Comparison of ENCODE assay signal across 19 mouse cellular contexts in genomic region chr2:178123466-178123865, GRCm38 (mm10). TPM values are rescaled to one million over a fixed set of nuclear protein-coding genes. Genes with fewer than 3 reads are reported as not detected.
DNase-seq lines count a peak whose midpoint lies in the region; ATAC-seq and TF ChIP-seq lines count a peak whose summit lies in the region.
"Had no signal": no experiment of that assay in that cellular context is flagged by ENCODE, and none has a peak within 500 bp of the region (broad histone marks: within the 10 kb centered on the region; RNA-seq: fewer than 3 reads in every experiment).

No protein-coding gene starts in this region.

- WGBS in liver, embryonic 11.5 days: 73% methylated on average over 15 of the region's 15 CpGs
- WGBS in liver, embryonic 12.5 days (ENCODE audit: insufficient replicate concordance): 64% methylated on average over 15 of the region's 15 CpGs
- 83% methylated on average over 15 of the region's 15 CpGs for WGBS in thymus, adult 2 months
- 74% methylated on average over 15 of the region's 15 CpGs for WGBS in limb, embryonic 12.5 days

- no peaks in the 10 kb centered on the region for H3K4me1 ChIP-seq in liver, embryonic 11.5 days (replicated peaks; ENCODE audit: control insufficient read depth, insufficient read depth, low read length)
- H3K4me1 ChIP-seq in liver, embryonic 12.5 days: peaks cover 3% of the 10 kb centered on the region; the same call in 1 of the 2 replicates
- no peaks in the 10 kb centered on the region for H3K4me1 ChIP-seq in thymus, adult 2 months (replicated peaks; ENCODE audit: control insufficient read depth, insufficient read depth, low read length)
- peaks cover 40% of the 10 kb centered on the region for H3K4me1 ChIP-seq in limb, embryonic 12.5 days (replicated peaks)

- no peaks in the 10 kb centered on the region for H3K36me3 ChIP-seq in liver, embryonic 11.5 days (ENCODE audit: control insufficient read depth, insufficient read depth, low read length)
- H3K36me3 ChIP-seq in liver, embryonic 12.5 days: no peaks in the 10 kb centered on the region
- no peaks in the 10 kb centered on the region for H3K36me3 ChIP-seq in thymus, adult 2 months (ENCODE audit: control insufficient read depth, insufficient read depth, low read length)
- no peaks in the 10 kb centered on the region for H3K36me3 ChIP-seq in limb, embryonic 12.5 days
- H3K36me3 ChIP-seq: forebrain, embryonic 12.5 days; heart, embryonic 13.5 days; hindbrain, embryonic 15.5 days; intestine, embryonic 15.5 days; limb, embryonic 15.5 days had no signal

- no peak overlapping the region for H3K4me3 ChIP-seq in liver, embryonic 11.5 days (ENCODE audit: low read depth, low read length)
- H3K4me3 ChIP-seq in liver, embryonic 12.5 days: no peak overlapping the region
- H3K4me3 ChIP-seq in thymus, adult 2 months (ENCODE audit: control insufficient read depth, insufficient read depth, low read length): no peak overlapping the region
- H3K4me3 ChIP-seq in limb, embryonic 12.5 days (replicated peaks): no peak overlapping the region
- H3K4me3 ChIP-seq: forebrain, embryonic 12.5 days; heart, embryonic 13.5 days; hindbrain, embryonic 15.5 days; intestine, embryonic 15.5 days; limb, embryonic 15.5 days had no signal

- peak; percentile 2 to 6 for DNase-seq in frontal cortex, postnatal 10 days (ENCODE audit: low spot score in 2 of 2)
- DNase-seq in frontal cortex, adult 2 months (ENCODE audit: extremely low spot score in 1 of 2, low spot score in 1 of 2): no peak
- DNase-seq in liver, embryonic 11.5 days (ENCODE audit: low spot score): peak; percentile 17
- DNase-seq in thymus, postnatal 4 days: peak; percentile 1
- no peak for DNase-seq in thymus, adult 2 months
- no peak for DNase-seq in lung, postnatal 14 days
- DNase-seq: adrenal gland, adult 8-10 months; kidney, adult 9 months; kidney, postnatal 36 days; lung, adult 2 months; lung, postnatal 36 days had no signal

- peaks cover 16% of the 10 kb centered on the region for H3K27me3 ChIP-seq in liver, embryonic 11.5 days (replicated peaks; ENCODE audit: control insufficient read depth, insufficient read depth, low read length)
- peaks cover 29% of the 10 kb centered on the region for H3K27me3 ChIP-seq in liver, embryonic 12.5 days (replicated peaks)
- no peaks in the 10 kb centered on the region; the same call in 1 of the 2 replicates for H3K27me3 ChIP-seq in thymus, adult 2 months (ENCODE audit: control insufficient read depth, insufficient read depth, low read length)
- H3K27me3 ChIP-seq in limb, embryonic 12.5 days: peaks cover 17% of the 10 kb centered on the region

- no peak for TF ChIP-seq CTCF in thymus, adult 2 months (IDR thresholded peaks at IDR 0.05; ENCODE audit: borderline replicate concordance, control insufficient read depth, extremely low read depth, insufficient read depth, low read length, poor library complexity)

- H3K9me3 ChIP-seq in liver, embryonic 11.5 days (ENCODE audit: control insufficient read depth, low read length): no peaks in the 10 kb centered on the region
- H3K9me3 ChIP-seq in liver, embryonic 12.5 days (replicated peaks): no peaks in the 10 kb centered on the region
- no peaks in the 10 kb centered on the region for H3K9me3 ChIP-seq in limb, embryonic 12.5 days
- H3K9me3 ChIP-seq: forebrain, embryonic 12.5 days; heart, embryonic 13.5 days; hindbrain, embryonic 15.5 days; intestine, embryonic 15.5 days; limb, embryonic 15.5 days had no signal

- no peak overlapping the region for H3K27ac ChIP-seq in liver, embryonic 11.5 days (ENCODE audit: low read depth, low read length)
- H3K27ac ChIP-seq in liver, embryonic 12.5 days: no peak overlapping the region
- no peak overlapping the region for H3K27ac ChIP-seq in thymus, adult 2 months (ENCODE audit: control insufficient read depth, insufficient read depth, low read length)
- H3K27ac ChIP-seq in limb, embryonic 12.5 days: no peak overlapping the region
- H3K27ac ChIP-seq: forebrain, embryonic 12.5 days; heart, embryonic 13.5 days; hindbrain, embryonic 15.5 days; intestine, embryonic 15.5 days; limb, embryonic 15.5 days had no signal

- no peak for TF ChIP-seq POLR2A in thymus, adult 2 months (IDR thresholded peaks at IDR 0.05; ENCODE audit: control insufficient read depth, extremely low read depth, insufficient read depth, low read length, poor library complexity)

- no peak overlapping the region for H3K9ac ChIP-seq in liver, embryonic 11.5 days (ENCODE audit: low read depth, low read length)
- H3K9ac ChIP-seq in liver, embryonic 12.5 days: no peak overlapping the region
- 0 out of 2 replicates have a peak overlapping the region, but pooled peaks have one; percentile 12 for H3K9ac ChIP-seq in limb, embryonic 12.5 days (replicated peaks)
- H3K9ac ChIP-seq: forebrain, embryonic 12.5 days; heart, embryonic 13.5 days; hindbrain, embryonic 15.5 days; intestine, embryonic 15.5 days; limb, embryonic 15.5 days had no signal

- H3K4me2 ChIP-seq in liver, embryonic 11.5 days: no peak overlapping the region
- H3K4me2 ChIP-seq in liver, embryonic 12.5 days: no peak overlapping the region
- no peak overlapping the region for H3K4me2 ChIP-seq in limb, embryonic 12.5 days
- H3K4me2 ChIP-seq: forebrain, embryonic 12.5 days; heart, embryonic 13.5 days; hindbrain, embryonic 15.5 days; intestine, embryonic 15.5 days; limb, embryonic 15.5 days had no signal

- ATAC-seq in liver, embryonic 11.5 days (replicated peaks; ENCODE audit: low FRiP score): no peak
- ATAC-seq in liver, embryonic 12.5 days: no peak
- ATAC-seq in limb, embryonic 12.5 days (ENCODE audit: insufficient number of reproducible peaks, insufficient read depth, low FRiP score, low TSS enrichment, low read depth): no peak
- ATAC-seq: intestine, embryonic 15.5 days had no signal

RNA-seq across cellular contexts. Expression of gene Phactr3, which starts 4.7 kb away (rescaled TPM):
- polyA plus RNA-seq in frontal cortex, adult 2 months (2012; rRNA removed): 139 and 140 TPM in 2 replicates
- polyA plus RNA-seq in liver, embryonic 11.5 days (2014; fragmentation: Nextera tagmentation; extraction: Ambion mirVana): 0.43 and 0.90 TPM in 2 replicates
- 0.18 TPM in 1 of 2 replicates, not detected in the other for polyA plus RNA-seq in liver, embryonic 12.5 days (2016; fragmentation: Nextera tagmentation; extraction: Ambion mirVana)
- 0.10 and 0.32 TPM in 2 replicates for polyA plus RNA-seq in thymus, adult 2 months (2012; rRNA removed)
- 2.3 and 2.7 TPM in 2 replicates for polyA plus RNA-seq in limb, embryonic 12.5 days (2016; fragmentation: Nextera tagmentation; extraction: Ambion mirVana)
- polyA plus RNA-seq: C2C12 had no signal

RNA-seq across cellular contexts. Expression of gene Zfp931, which starts 45.2 kb away (rescaled TPM):
- polyA plus RNA-seq in frontal cortex, adult 2 months (2012; rRNA removed): 15.7 and 15.8 TPM in 2 replicates
- 9.6 TPM in 2 replicates for polyA plus RNA-seq in liver, embryonic 11.5 days (2014; fragmentation: Nextera tagmentation; extraction: Ambion mirVana)
- 4.7 and 6.1 TPM in 2 replicates for polyA plus RNA-seq in liver, embryonic 12.5 days (2016; fragmentation: Nextera tagmentation; extraction: Ambion mirVana)
- polyA plus RNA-seq in thymus, adult 2 months (2012; rRNA removed): 1.5 and 1.9 TPM in 2 replicates
- polyA plus RNA-seq in limb, embryonic 12.5 days (2016; fragmentation: Nextera tagmentation; extraction: Ambion mirVana): 17.5 and 18.5 TPM in 2 replicates

Comparison
In these comparisons a context has a peak if more than half of its experiments do, and no peak if none do; other contexts are left out.
1. DNase-seq: peak in frontal cortex, postnatal 10 days (2 of 2), liver, embryonic 11.5 days (single experiment) and thymus, postnatal 4 days (single experiment); none in frontal cortex, adult 2 months (0 of 2), thymus, adult 2 months (single experiment) and lung, postnatal 14 days (single experiment).
2. RNA of gene Phactr3, which starts 4.7 kb away (polyA plus RNA-seq): 139 to 140 TPM in frontal cortex, adult 2 months; 2.3 to 2.7 TPM in limb, embryonic 12.5 days, 0.43 to 0.90 TPM in liver, embryonic 11.5 days, 0.10 to 0.32 TPM in thymus, adult 2 months and 0.18 TPM in liver, embryonic 12.5 days; every median in the first group is over 10 times any median in the second.